Mouse (Mus musculus): Measurements from ENCODE around the gene Slc2a3. TPM values are rescaled to one million over a fixed set of nuclear protein-coding genes. Genes with fewer than 3 reads are reported as not detected.

Gene Slc2a3
- total and polyA plus RNA-seq, 3 experiments: 97.6 to 431 (median 387) TPM

DNA sequence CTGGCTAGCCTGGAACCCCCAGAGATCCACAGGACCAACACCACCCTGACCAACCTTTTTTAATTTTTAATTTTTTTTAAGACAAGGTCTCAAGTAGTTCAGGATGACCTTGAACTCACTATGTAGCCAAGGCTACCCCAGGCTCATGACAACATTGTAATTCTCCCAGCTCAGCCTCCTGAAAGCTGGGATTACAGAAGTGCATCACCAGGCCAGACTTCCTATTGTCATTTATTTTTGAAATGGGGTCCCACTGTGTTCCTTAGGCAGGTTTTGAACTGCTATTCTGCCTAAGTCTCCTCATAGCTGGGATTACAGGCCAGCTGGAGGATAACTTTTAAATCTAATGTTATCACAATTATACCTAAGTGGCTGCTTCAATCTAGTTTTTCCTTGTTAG lies 39.5 kb downstream of the Slc2a3 start:
- no peak overlapping the region for H3K4me3 ChIP-seq (ENCODE audit: low read depth, low read length)
- peaks cover 24% of the 10 kb centered on the region for H3K4me1 ChIP-seq (ENCODE audit: insufficient read depth, low read depth, low read length)
- DNase-seq (ENCODE audit: low spot score): no peak
- no peak for ATAC-seq (ENCODE audit: extremely low read depth, insufficient number of reproducible peaks, low FRiP score, poor library complexity, severe bottlenecking)
- TF ChIP-seq TAL1 (conservative IDR thresholded peaks at IDR 0.05; ENCODE audit: low read depth, low read length) (no peak), POLR2AphosphoS5 (IDR thresholded peaks at IDR 0.05; ENCODE audit: insufficient replicate concordance, low read depth, low read length) (no peak), CTCF (IDR thresholded peaks at IDR 0.05; ENCODE audit: low read depth, low read length) (no peak), GATA1 (IDR thresholded peaks at IDR 0.05; ENCODE audit: borderline replicate concordance, low read length) (no peak), GATA2 (IDR thresholded peaks at IDR 0.05; ENCODE audit: borderline replicate concordance, low read depth, low read length) (no peak)
- no peaks in the 10 kb centered on the region for H3K36me3 ChIP-seq (replicated peaks)
- H3K9me3 ChIP-seq (replicated peaks): no peaks in the 10 kb centered on the region
- H3K27me3 ChIP-seq (ENCODE audit: insufficient read depth, low read length): peaks cover 7% of the 10 kb centered on the region; the same call in 1 of the 2 replicates

DNA sequence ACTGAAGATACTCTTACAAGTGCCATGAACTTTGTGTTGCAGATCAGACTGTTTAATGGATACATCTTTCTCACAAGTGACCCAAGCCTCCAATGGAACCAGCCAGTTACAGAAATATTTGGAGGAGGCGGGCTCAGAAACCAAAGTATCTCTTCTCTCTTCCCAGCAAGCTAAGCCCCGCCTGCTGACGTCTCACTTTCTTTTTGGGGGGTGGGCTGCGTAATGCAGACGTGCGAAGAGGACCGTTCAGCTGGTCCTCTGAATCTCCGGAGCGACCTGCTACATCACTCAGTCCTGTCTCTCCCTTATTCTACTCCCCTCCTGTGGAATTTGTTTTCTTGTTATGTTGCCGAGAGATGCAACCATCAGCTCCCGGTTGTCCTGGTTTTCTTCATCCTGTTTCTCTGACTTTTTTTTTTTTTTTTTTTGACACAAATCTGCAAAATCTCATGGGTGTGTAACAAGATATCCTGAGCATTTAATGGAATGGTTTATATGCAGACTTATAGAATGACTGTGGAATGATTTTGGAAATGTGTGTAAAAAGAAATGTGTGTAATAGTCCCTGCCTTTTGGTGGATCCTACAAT lies 40.3 kb downstream of the Slc2a3 start:
- TF ChIP-seq GATA1 (IDR thresholded peaks at IDR 0.05; ENCODE audit: borderline replicate concordance, low read length) (no peak), POLR2AphosphoS5 (IDR thresholded peaks at IDR 0.05; ENCODE audit: insufficient replicate concordance, low read depth, low read length) (no peak), CTCF (IDR thresholded peaks at IDR 0.05; ENCODE audit: low read depth, low read length) (no peak), TAL1 (conservative IDR thresholded peaks at IDR 0.05; ENCODE audit: low read depth, low read length) (no peak), GATA2 (IDR thresholded peaks at IDR 0.05; ENCODE audit: borderline replicate concordance, low read depth, low read length) (no peak)

DNA sequence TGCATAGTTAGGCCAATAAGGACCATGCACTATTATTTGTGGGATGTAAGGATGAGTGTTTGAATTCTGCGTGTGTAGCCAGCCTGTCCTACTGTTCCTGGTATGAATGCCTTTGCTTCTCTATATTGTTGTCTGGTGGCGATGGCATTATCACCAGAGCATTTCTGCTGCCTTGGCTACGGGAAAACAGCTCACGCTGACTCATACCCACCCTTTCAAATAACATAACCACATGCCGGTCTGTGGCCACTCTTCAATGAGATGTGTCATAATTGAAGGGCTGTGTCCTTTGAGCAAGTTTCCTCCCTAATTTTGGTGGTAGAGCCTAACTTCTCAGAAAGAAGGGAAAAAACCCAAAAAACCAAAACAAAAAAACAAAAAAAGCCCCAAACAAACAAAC lies 42.7 kb downstream of the Slc2a3 start:
- ATAC-seq (ENCODE audit: extremely low read depth, insufficient number of reproducible peaks, low FRiP score, poor library complexity, severe bottlenecking): peak; percentile 17; the same call in 1 of the 2 replicates
- Histone ChIP-seq H3K9me3 (replicated peaks) (no peaks in the 10 kb centered on the region), H3K27me3 (ENCODE audit: insufficient read depth, low read length) (no peaks in the 10 kb centered on the region), H3K36me3 (replicated peaks) (no peaks in the 10 kb centered on the region), H3K4me1 (ENCODE audit: insufficient read depth, low read depth, low read length) (peaks cover 13% of the 10 kb centered on the region), H3K4me3 (ENCODE audit: low read depth, low read length) (no peak overlapping the region)
- DNase-seq (ENCODE audit: low spot score): no peak
- TF ChIP-seq GATA1 (IDR thresholded peaks at IDR 0.05; ENCODE audit: borderline replicate concordance, low read length) (no peak), POLR2AphosphoS5 (IDR thresholded peaks at IDR 0.05; ENCODE audit: insufficient replicate concordance, low read depth, low read length) (no peak), TAL1 (conservative IDR thresholded peaks at IDR 0.05; ENCODE audit: low read depth, low read length) (no peak), CTCF (IDR thresholded peaks at IDR 0.05; ENCODE audit: low read depth, low read length) (no peak), GATA2 (IDR thresholded peaks at IDR 0.05; ENCODE audit: borderline replicate concordance, low read depth, low read length) (no peak)

More for the DNA sequence above, 40.3 kb downstream of the Slc2a3 start:
- ATAC-seq (ENCODE audit: extremely low read depth, insufficient number of reproducible peaks, low FRiP score, poor library complexity, severe bottlenecking) (0 out of 2 replicates have a peak, but pooled peaks have one; percentile 18), DNase-seq (ENCODE audit: low spot score) (no peak)
- Histone ChIP-seq H3K36me3 (replicated peaks) (no peaks in the 10 kb centered on the region), H3K27me3 (ENCODE audit: insufficient read depth, low read length) (peaks cover 7% of the 10 kb centered on the region; the same call in 1 of the 2 replicates), H3K4me1 (ENCODE audit: insufficient read depth, low read depth, low read length) (peaks cover 24% of the 10 kb centered on the region), H3K4me3 (ENCODE audit: low read depth, low read length) (peak overlapping the region; percentile 41; the same call in 1 of the 2 replicates), H3K9me3 (replicated peaks) (no peaks in the 10 kb centered on the region)

DNA sequence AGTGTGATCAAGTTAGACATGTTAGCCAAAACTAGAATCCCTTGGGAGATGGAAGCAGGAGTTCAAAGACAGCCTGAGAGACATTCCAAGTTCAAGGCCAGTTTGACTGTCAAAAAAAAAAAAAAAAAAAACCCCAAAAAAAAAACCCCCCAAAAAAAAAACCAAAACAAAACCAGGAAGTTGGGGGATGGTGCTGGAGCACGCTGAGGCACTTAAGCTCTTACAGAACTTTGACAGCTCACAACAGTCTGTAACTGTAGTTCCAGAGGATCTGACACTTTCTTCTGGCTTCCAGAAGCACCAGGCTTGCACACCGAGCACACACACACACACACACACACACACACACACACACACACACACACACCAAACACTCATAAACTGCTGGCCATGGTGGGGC lies 45.5 kb downstream of the Slc2a3 start:
- no peaks in the 10 kb centered on the region for H3K4me1 ChIP-seq (ENCODE audit: insufficient read depth, low read depth, low read length)
- H3K27me3 ChIP-seq (ENCODE audit: insufficient read depth, low read length): no peaks in the 10 kb centered on the region
- DNase-seq (ENCODE audit: low spot score): no peak
- TF ChIP-seq POLR2AphosphoS5 (IDR thresholded peaks at IDR 0.05; ENCODE audit: insufficient replicate concordance, low read depth, low read length): no peak
- no peak for TF ChIP-seq GATA1 (IDR thresholded peaks at IDR 0.05; ENCODE audit: borderline replicate concordance, low read length)
- TF ChIP-seq CTCF (IDR thresholded peaks at IDR 0.05; ENCODE audit: low read depth, low read length): no peak
- TF ChIP-seq GATA2 (IDR thresholded peaks at IDR 0.05; ENCODE audit: borderline replicate concordance, low read depth, low read length): no peak
- no peak for TF ChIP-seq TAL1 (conservative IDR thresholded peaks at IDR 0.05; ENCODE audit: low read depth, low read length)
- no peaks in the 10 kb centered on the region for H3K9me3 ChIP-seq (replicated peaks)
- no peak for ATAC-seq (ENCODE audit: extremely low read depth, insufficient number of reproducible peaks, low FRiP score, poor library complexity, severe bottlenecking)
- no peak overlapping the region for H3K4me3 ChIP-seq (ENCODE audit: low read depth, low read length)
- no peaks in the 10 kb centered on the region for H3K36me3 ChIP-seq (replicated peaks)

DNA sequence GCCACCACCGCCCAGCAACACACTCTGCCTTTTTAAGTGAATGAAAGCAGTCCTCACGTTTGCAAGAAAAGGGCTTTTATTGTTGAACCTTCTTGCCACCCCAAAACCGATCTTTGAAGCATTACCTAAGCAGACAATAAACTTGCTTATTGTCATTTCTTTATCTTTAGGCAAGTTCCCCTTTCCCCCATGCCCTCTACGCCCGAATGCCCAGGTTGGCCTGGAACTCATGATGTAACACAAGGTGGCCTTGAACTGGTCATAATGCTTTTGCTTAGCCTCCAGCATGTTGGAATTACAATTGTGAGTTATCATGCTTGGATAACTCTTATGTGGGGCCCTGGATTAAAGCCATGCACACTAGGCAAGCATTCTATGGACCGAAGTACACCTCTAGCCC lies 50.9 kb downstream of the Slc2a3 start:
- DNase-seq (ENCODE audit: low spot score) (no peak), ATAC-seq (ENCODE audit: extremely low read depth, insufficient number of reproducible peaks, low FRiP score, poor library complexity, severe bottlenecking) (no peak)
- Histone ChIP-seq H3K4me1 (ENCODE audit: insufficient read depth, low read depth, low read length) (no peaks in the 10 kb centered on the region), H3K27me3 (ENCODE audit: insufficient read depth, low read length) (no peaks in the 10 kb centered on the region), H3K4me3 (ENCODE audit: low read depth, low read length) (no peak overlapping the region), H3K9me3 (replicated peaks) (no peaks in the 10 kb centered on the region), H3K36me3 (replicated peaks) (no peaks in the 10 kb centered on the region)
- TF ChIP-seq GATA2 (IDR thresholded peaks at IDR 0.05; ENCODE audit: borderline replicate concordance, low read depth, low read length) (no peak), GATA1 (IDR thresholded peaks at IDR 0.05; ENCODE audit: borderline replicate concordance, low read length) (no peak), TAL1 (conservative IDR thresholded peaks at IDR 0.05; ENCODE audit: low read depth, low read length) (no peak)

DNA sequence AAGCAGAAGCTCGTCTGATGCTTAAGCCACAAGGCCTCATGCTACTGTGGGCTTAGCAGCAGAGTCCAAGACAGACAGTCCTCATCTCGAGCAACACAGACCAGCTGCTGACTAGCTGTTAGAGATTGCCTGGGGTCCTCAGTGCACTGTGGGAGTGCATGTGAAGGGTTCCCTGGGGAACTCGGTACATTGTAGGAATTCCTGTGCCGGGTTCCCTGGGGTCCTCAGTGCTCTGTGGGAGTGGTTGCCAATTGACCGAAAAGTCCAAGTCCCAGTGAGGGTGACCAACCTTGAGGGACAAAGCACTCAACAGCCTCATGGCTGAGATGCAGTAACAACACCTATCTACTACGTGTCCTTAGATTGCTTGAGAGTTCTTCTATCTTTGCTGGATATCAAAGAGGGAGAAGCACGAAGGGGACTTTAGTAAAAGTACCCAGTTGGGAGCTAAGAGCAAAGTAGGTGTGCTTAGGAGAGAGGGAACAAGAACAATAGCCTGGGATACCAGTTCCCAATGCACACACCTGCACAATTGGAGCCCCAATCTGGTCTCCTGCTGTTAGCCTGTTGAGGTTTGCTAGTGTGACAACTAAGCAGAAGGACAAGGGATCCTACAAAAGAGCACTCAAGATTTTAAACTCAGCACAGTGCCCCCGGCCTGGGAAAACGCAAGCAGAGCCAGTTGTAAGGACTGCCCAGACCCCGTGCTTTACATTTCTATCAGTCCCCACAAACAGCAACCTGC lies 56.8 kb downstream of the Slc2a3 start:
- no peak for ATAC-seq (ENCODE audit: extremely low read depth, insufficient number of reproducible peaks, low FRiP score, poor library complexity, severe bottlenecking)
- Histone ChIP-seq H3K9me3 (replicated peaks) (no peaks in the 10 kb centered on the region), H3K36me3 (replicated peaks) (peaks cover under 1% of the 10 kb centered on the region), H3K4me3 (ENCODE audit: low read depth, low read length) (no peak overlapping the region), H3K27me3 (ENCODE audit: insufficient read depth, low read length) (peaks cover 29% of the 10 kb centered on the region), H3K4me1 (ENCODE audit: insufficient read depth, low read depth, low read length) (peaks cover 16% of the 10 kb centered on the region)
- TF ChIP-seq GATA2 (IDR thresholded peaks at IDR 0.05; ENCODE audit: borderline replicate concordance, low read depth, low read length) (no peak), POLR2AphosphoS5 (IDR thresholded peaks at IDR 0.05; ENCODE audit: insufficient replicate concordance, low read depth, low read length) (no peak), GATA1 (IDR thresholded peaks at IDR 0.05; ENCODE audit: borderline replicate concordance, low read length) (no peak), CTCF (IDR thresholded peaks at IDR 0.05; ENCODE audit: low read depth, low read length) (no peak), TAL1 (conservative IDR thresholded peaks at IDR 0.05; ENCODE audit: low read depth, low read length) (no peak)
- no peak for DNase-seq (ENCODE audit: low spot score)

Data from G1E (cell line).